Mouse (Mus musculus) small intestine, adult 2 months (tissue): ENCODE measurements at regions not wholly inside any gene's neighbourhood (a gene's known extent, or its start where the extent isn't known, plus 50 kb on each side); places are given as distances from the start of the nearest gene placed in this dataset.

Source experiments
- CTCF ChIP-seq: fragments of 200-500 bp; IDR thresholded peaks from 2 replicates; pipeline ENCODE4 v1.5.1; 2012; ENCODE audit warnings: low read depth, mild to moderate bottlenecking, control low read depth, inconsistent platforms, low read length, moderate library complexity, mixed read lengths; ENCODE audit not compliant: insufficient replicate concordance, insufficient read length; ENCODE audit errors: extremely low read depth
- POLR2A ChIP-seq: fragments of 200-500 bp; IDR thresholded peaks from 2 replicates; pipeline ENCODE4 v1.6.1; 2012; ENCODE audit warnings: low read depth, mild to moderate bottlenecking, control low read depth, inconsistent platforms, low read length, moderate library complexity

GRCm38 (mm10) chr16:25178055-25178454 is 108.6 kb upstream of the Tprg start:
- TF ChIP-seq CTCF = no peak
- TF ChIP-seq POLR2A = no peak
